Mouse (Mus musculus) heart, postnatal 10 days (tissue): ENCODE results near the gene Rbm15. TPM values are rescaled to one million over a fixed set of nuclear protein-coding genes. Genes with fewer than 3 reads are reported as not detected.

ENCODE experiments used
- total RNA-seq, 2 experiments: library from RNA; stranded (reverse); gene quantifications; 2 replicates each; pipeline ENCODE4 v1.2.3; 2021

The Rbm15 gene
- total RNA-seq, 2 experiments from 2014 or later, result 25.8 to 29.3 TPM

Other genes starting within 250 kb of the Rbm15 start
- under 1 TPM; 0.65 to 0.67 TPM for gene Kcna2, start 232.5 kb downstream of the Rbm15 start, total RNA-seq
- gene Kcna10, start 150.6 kb downstream of the Rbm15 start, total RNA-seq, result not detected
- not detected for gene Cym, start 111.9 kb downstream of the Rbm15 start, total RNA-seq
- gene A630076J17Rik, start 103.1 kb downstream of the Rbm15 start, total RNA-seq, result not detected
- gene Prok1, start 94.0 kb downstream of the Rbm15 start, total RNA-seq, result not detected
- 10 to 100 TPM; 74.0 to 74.6 TPM for gene Lamtor5, start 54.8 kb downstream of the Rbm15 start, total RNA-seq
- under 1 TPM; 0.45 to 0.48 TPM for gene Slc16a4, start 42.4 kb downstream of the Rbm15 start, total RNA-seq
- gene Kcnc4, start 125.9 kb upstream of the Rbm15 start, total RNA-seq, result under 1 TPM; 0.36 to 0.50 TPM
- gene Slc6a17, start 184.3 kb upstream of the Rbm15 start, total RNA-seq, result 1 to 10 TPM; 1.3 to 1.4 TPM
- not detected for gene Ubl4b, start 221.4 kb upstream of the Rbm15 start, total RNA-seq